Mouse (Mus musculus) regulatory T cell (primary cell): ENCODE measurements around the gene App.

Experiments used
- in situ Hi-C: fragments of 300-600 bp; cut with MboI, MseI; formaldehyde crosslinking; loops from one replicate; pipeline ENCODE4 v1.15.1; 2025; ENCODE audit warnings: high pct_unique_total_duplicates

Gene App

GRCm38 (mm10) chr16:85086303-85086702 is 87.3 kb downstream of the App start:
- in situ Hi-C loops: no loop called here

DNA sequence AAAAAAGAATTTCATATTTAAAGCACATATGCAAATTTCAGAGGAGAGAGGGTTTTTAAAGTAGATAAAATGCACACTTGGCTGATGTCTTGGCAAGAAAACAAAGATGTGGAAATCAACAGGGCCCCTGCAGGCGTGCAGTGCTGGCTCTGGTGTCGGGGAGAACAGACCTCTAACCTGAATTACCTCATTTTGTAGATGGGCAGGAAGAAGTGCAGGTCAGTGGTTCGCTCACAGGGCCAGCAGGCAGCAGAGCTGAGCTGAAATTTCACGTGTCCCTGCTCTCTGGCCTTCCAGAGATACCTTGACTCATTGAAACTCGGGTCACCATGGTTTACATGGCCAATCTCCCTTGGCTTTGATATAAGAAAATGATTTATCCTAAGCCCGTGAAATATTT is 87.7 kb downstream of the App start:
- in situ Hi-C loops: no loop called here

- in situ Hi-C loops: no loop called here
Measured at GRCm38 (mm10) chr16:85084152-85084551, 89.4 kb downstream of the App start.

DNA sequence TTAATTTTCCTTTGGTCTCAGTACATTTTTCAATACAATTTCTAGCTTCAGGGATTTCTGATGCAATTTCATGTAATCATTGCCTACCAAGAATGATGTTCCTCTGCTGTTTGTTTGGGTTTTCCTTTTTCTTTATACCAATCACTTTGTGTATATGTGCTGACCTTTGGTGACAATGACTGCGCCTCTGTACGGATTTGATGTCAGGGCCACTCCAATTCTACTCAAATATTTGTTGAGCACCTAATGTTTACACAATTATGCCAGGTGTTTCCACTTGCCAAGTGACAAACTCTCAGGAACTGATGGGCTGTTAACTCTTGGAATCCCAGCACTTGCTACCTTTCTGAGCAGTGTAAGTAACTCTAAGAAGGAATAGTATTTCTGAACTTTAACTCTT is 98.2 kb downstream of the App start:
- in situ Hi-C loops: loop anchor here (10.0 kb wide), 1 partner anchor 1041 kb away; no protein-coding TSS in a partner anchor

- in situ Hi-C loops: loop anchor here (10.0 kb wide), 1 partner anchor 1040 kb away; no protein-coding TSS in a partner anchor
Measured at GRCm38 (mm10) chr16:85074889-85075288, 98.7 kb downstream of the App start.

DNA sequence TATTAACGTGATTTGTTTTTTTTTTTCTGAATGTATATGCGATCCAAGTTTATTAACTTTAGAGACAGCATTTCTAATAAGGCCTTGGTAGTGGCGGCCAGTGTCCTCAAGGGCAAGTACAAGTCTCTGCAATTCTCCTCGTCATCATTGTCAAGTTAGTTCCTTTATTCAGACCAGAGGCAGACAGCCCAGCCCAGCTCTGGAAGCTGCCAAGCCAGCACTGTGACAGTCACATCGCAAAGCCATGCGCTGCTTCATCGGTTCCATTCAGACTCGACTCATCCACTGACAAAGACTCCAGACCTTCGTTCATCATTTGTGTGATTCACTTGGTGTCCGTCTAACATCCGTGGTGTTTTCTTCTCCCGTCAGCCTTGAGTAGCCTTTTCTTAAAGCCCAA is 100.9 kb downstream of the App start:
- in situ Hi-C loops: loop anchor here (10.0 kb wide), 1 partner anchor 1038 kb away; no protein-coding TSS in a partner anchor

DNA sequence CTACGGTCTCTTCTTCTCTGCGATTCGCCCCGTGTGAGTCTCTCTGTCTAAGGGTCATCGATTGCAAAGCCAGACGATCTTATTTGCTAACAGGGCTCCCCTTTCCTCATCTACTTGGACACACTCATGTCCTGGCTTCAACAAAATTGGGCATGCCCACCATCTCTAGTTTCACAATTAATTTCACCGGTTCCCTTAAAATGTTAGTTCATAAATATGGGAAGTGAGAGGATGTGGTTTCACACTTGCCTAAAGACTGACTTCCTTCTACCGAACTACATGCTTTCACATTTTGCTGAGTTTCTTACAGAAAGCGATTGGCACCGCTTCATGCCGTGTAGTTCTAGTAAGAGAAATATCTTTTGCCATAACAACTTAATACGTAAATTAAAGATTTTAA is 101.8 kb downstream of the App start:
- in situ Hi-C loops: loop anchor here (10.0 kb wide), 1 partner anchor 1037 kb away; no protein-coding TSS in a partner anchor

DNA sequence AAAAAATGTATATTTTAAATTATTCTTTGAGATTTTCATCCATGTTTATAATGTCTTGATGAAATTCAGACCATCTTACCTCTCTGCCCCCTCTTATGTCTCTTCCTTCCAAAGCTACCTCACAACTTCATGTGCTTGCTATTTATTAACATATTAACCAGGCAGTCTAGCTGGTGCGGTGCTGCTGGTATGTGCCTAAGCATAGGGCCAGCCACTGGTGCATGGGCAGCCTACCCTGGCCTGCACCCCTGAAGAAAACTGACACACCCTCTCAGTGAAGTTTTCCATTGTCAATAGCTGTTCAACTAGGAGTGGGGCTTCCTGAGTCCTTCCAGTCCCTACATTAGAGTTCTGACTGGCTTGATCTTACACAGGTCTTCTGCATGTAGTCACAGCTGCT is 102.3 kb downstream of the App start:
- in situ Hi-C loops: loop anchor here (10.0 kb wide), 1 partner anchor 1036 kb away; no protein-coding TSS in a partner anchor

GRCm38 (mm10) chr16:85067254-85067893 is 106.2 kb downstream of the App start:
- in situ Hi-C loops: no loop called here

- in situ Hi-C loops: no loop called here
Measured at GRCm38 (mm10) chr16:85066227-85066626, 107.3 kb downstream of the App start.

GRCm38 (mm10) chr16:85064800-85065199 is 108.8 kb downstream of the App start:
- in situ Hi-C loops: no loop called here

DNA sequence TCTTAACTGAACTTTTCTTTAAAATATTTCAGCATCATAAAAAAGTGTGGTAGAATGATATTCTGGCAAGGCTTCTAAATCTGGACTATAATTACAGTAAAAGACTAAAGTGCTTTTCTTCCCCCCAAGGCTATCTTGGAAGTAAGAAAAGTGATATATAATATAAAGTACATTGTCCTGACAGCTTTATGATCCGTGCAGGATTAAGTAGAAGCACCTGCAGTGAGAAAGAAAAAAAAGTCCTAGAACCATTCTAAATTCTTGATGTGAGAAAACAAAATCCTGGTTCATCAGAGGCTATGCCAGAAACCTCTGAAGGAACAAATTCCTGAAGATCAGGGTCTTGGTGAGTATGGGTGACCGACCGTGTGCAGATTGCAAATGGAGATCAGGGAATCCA is 110.8 kb downstream of the App start:
- in situ Hi-C loops: no loop called here

GRCm38 (mm10) chr16:85061725-85062124 is 111.8 kb downstream of the App start:
- in situ Hi-C loops: no loop called here

- in situ Hi-C loops: no loop called here
Measured at GRCm38 (mm10) chr16:85058138-85058537, 115.4 kb downstream of the App start.

DNA sequence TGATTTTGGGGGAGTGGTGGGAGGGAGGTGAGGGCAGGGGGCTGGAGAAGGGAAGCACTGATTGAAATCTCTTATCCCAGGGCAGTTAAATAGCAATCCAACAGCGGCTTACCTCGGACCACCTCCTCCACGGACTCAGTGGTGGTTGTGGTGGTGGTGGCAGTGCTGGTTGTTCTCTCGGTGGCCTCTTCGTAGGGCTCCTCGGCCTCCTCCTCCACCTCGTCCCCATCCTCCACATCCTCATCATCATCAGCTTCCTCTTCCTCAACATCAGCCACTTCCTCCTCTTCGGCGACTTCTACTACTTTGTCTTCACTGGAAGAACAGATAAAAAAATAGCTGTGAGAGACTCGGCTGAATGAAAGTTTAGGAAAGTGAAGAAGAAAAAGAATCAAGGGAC is 117.4 kb downstream of the App start:
- in situ Hi-C loops: no loop called here

DNA sequence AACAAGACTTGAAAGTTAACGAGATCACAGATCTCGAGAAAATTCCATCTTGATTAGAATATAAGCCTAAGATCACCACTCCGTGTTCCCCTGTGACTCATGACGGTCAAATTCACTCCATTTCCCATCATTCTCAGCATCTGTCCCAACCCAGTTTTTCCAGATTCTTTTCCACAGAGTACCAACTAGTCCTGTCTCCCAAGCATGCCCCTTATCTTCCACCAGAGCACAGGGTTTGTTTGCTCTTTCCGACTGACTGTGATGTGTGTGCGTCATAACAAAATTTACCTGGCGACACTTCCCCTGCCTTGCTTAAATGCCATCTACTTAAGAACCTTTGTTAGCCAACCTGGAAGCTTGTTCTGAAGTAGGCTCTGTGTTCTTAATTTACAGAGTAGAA is 119.6 kb downstream of the App start:
- in situ Hi-C loops: no loop called here

DNA sequence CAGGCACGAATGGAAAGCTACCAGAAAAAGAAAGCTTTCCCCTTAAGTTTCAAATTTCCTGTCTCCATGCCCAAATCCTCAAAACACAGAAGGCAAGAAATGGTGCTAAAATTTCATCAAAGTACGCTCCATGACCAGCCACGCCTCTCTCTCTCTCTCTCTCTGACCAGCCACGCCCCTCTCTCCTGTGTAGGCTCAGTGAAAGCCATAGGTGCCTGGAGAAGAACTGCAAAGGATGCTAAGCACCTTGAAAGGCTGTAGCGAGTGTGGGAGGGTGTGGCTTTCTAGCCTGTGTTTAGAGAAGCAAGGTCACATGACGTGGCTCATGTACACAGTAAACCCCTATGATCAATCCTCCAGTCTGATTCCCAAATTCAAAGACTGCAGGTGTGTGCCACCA is 126.3 kb downstream of the App start:
- in situ Hi-C loops: no loop called here

DNA sequence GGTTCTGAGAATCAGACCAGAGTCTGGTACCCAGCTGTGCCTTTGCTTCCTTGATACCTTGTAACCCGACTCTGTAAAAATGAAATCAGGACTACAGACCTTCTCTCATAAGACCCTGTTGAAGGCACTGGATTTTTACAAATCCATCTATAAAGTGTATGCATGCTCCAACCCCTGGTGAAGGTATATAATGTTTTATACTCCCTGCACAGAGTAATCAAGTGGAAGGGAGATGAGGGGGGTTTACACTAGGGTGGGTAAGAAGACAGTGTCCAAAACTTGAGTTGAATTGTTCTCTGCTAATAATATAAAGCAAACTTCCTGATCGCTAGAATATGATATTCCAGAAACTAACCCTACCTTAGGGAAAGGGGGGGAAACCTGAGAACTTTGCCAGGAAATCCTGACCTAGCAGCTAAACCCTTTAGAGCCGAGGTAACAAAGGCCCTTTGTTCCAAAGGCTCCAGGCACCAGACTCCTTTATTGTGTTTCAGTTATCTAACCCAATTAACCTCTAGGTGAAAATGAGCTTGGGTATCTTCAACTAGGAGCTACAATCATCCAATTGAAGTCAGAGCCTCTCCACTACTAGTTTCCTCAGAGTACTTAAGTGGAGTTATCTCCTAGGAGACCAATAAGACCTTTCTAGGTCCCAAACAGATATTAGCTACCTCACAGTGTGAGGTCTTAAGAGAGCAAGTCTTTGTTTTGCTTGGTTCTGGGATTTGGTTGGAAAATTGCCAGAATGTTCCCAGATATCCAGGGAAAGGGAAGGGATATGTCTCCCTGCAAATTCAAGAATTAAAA is 132.2 kb downstream of the App start:
- in situ Hi-C loops: no loop called here

- in situ Hi-C loops: no loop called here
Measured at GRCm38 (mm10) chr16:85038731-85039130, 134.8 kb downstream of the App start.

GRCm38 (mm10) chr16:85037969-85038644 is 135.5 kb downstream of the App start:
- in situ Hi-C loops: no loop called here

- in situ Hi-C loops: no loop called here
Measured at GRCm38 (mm10) chr16:85035815-85036214, 137.8 kb downstream of the App start.

- in situ Hi-C loops: no loop called here
Measured at GRCm38 (mm10) chr16:85033747-85034146, 139.8 kb downstream of the App start.
